Mouse (Mus musculus): ENCODE results near the gene Hoxb13. TPM values are rescaled to one million over a fixed set of nuclear protein-coding genes. Genes with fewer than 3 reads are reported as not detected.

Hoxb13 gene
- polyA plus RNA-seq, 1 experiment from 2014 or later = not detected

DNA sequence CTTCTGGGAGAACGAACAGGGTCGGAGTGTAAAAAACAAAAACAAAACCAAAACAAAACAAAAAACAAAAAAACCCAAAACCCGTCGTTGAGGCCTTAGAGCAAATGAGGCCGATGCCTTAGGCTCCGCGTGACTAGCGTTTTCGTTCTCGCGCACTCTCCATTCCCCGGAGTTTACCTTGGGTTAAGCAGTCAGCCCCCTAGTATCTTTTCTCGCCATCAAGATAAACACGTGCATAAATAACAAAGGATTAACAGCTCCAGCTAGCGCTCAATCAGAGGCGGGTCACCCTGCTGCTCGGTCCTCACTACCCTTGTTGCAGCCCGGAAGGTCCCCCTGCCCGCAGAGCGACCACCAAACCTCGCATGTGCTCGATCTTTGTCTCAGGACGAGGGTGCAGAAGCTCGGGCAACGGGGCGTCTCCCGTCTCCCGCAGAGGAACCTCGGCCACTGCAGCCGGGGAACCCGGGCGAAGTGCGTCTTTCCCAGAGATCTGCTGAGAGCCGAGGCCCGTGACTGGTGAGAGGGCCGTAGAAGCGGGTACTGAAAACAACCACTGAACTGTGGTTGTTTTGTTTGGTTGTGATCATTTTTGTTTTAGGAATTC lies 9.2 kb downstream of the Hoxb13 start:
- Histone ChIP-seq H3K9ac (ENCODE audit: low read depth, low read length) (no peak overlapping the region), H3K4me1 (replicated peaks; ENCODE audit: insufficient read depth, low read length) (no peaks in the 10 kb centered on the region), H3K4me2 (ENCODE audit: low read length) (peak overlapping the region; percentile 23; the same call in 1 of the 2 replicates), H3K9me3 (replicated peaks; ENCODE audit: low read length) (no peaks in the 10 kb centered on the region), H3K27ac (no peak overlapping the region), H3K36me3 (ENCODE audit: insufficient read depth, low read length) (no peaks in the 10 kb centered on the region), H3K4me3 (replicated peaks; ENCODE audit: low read depth, low read length) (peak overlapping the region; percentile 4; the same call in 1 of the 2 replicates), H3K27me3 (ENCODE audit: insufficient read depth, low read length) (peaks cover 82% of the 10 kb centered on the region)
- ATAC-seq (replicated peaks; ENCODE audit: low FRiP score, low read depth) = no peak
- TF ChIP-seq CTCF (IDR thresholded peaks at IDR 0.05; ENCODE audit: low read depth) = no peak
- WGBS = 2% methylated on average over 37 of the region's 37 CpGs
- no peak for DNase-seq (ENCODE audit: low spot score)

- Histone ChIP-seq H3K9me3 (replicated peaks; ENCODE audit: low read length) (no peaks in the 10 kb centered on the region), H3K36me3 (ENCODE audit: insufficient read depth, low read length) (no peaks in the 10 kb centered on the region), H3K4me3 (replicated peaks; ENCODE audit: low read depth, low read length) (no peak overlapping the region), H3K27me3 (ENCODE audit: insufficient read depth, low read length) (peaks cover 83% of the 10 kb centered on the region), H3K27ac (no peak overlapping the region), H3K9ac (ENCODE audit: low read depth, low read length) (no peak overlapping the region), H3K4me1 (replicated peaks; ENCODE audit: insufficient read depth, low read length) (no peaks in the 10 kb centered on the region), H3K4me2 (ENCODE audit: low read length) (peak overlapping the region; percentile 23; the same call in 1 of the 2 replicates)
- TF ChIP-seq CTCF (IDR thresholded peaks at IDR 0.05; ENCODE audit: low read depth) = no peak
- 2% methylated on average over 16 of the region's 16 CpGs for WGBS
- no peak for ATAC-seq (replicated peaks; ENCODE audit: low FRiP score, low read depth)
- no peak for DNase-seq (ENCODE audit: low spot score)
These were observed 9.7 kb downstream of the Hoxb13 start for GRCm38 (mm10) chr11:96203789-96204186.

GRCm38 (mm10) chr11:96204351-96204750 lies 10.2 kb downstream of the Hoxb13 start:
- H3K27me3 ChIP-seq (ENCODE audit: insufficient read depth, low read length) = peaks cover 81% of the 10 kb centered on the region
- H3K9me3 ChIP-seq (replicated peaks; ENCODE audit: low read length) = no peaks in the 10 kb centered on the region
- no peak for TF ChIP-seq CTCF (IDR thresholded peaks at IDR 0.05; ENCODE audit: low read depth)
- H3K4me1 ChIP-seq (replicated peaks; ENCODE audit: insufficient read depth, low read length) = no peaks in the 10 kb centered on the region
- H3K9ac ChIP-seq (ENCODE audit: low read depth, low read length) = no peak overlapping the region
- H3K36me3 ChIP-seq (ENCODE audit: insufficient read depth, low read length) = no peaks in the 10 kb centered on the region
- no peak overlapping the region for H3K27ac ChIP-seq
- ATAC-seq (replicated peaks; ENCODE audit: low FRiP score, low read depth) (no peak), DNase-seq (ENCODE audit: low spot score) (no peak)
- WGBS = 2% methylated on average over 11 of the region's 11 CpGs
- H3K4me2 ChIP-seq (ENCODE audit: low read length) = no peak overlapping the region
- H3K4me3 ChIP-seq (replicated peaks; ENCODE audit: low read depth, low read length) = no peak overlapping the region

DNA sequence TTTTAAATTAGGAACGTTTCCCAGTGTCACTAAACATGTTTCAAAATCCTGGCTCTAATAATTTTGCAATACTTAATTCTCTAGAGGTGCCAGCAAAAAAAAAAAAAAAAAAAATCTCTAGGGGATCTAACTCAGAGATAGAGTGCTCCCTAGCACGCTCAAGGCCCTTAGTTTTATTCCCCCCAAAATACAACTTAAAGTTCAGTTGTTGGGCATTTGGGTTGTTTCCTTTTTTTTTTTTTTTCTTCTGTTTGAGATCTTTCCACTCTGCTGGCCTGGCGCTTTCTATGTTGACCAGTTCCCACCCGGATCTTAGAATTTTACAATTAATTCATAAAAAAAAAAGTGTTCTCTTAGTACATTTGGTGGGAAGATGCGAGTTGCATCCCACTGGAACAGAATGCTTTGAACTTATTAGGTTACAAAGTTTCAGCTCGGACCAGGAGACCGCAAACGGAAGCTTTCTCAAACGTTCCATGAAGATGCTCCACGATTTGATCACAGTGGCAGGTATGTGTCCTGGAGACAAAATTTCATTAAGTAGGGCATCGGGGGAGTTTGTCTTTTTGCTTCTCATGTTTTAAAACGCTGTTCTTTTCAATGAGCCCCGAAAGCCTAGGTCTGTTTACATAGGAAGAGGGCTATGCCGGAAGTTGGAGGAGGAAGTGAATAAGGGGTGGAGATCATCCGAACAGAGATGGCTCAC lies 11.5 kb downstream of the Hoxb13 start:
- Histone ChIP-seq H3K4me1 (replicated peaks; ENCODE audit: insufficient read depth, low read length) (no peaks in the 10 kb centered on the region), H3K4me3 (replicated peaks; ENCODE audit: low read depth, low read length) (no peak overlapping the region), H3K9ac (ENCODE audit: low read depth, low read length) (no peak overlapping the region), H3K36me3 (ENCODE audit: insufficient read depth, low read length) (no peaks in the 10 kb centered on the region), H3K27ac (no peak overlapping the region), H3K4me2 (ENCODE audit: low read length) (no peak overlapping the region), H3K27me3 (ENCODE audit: insufficient read depth, low read length) (peaks cover 68% of the 10 kb centered on the region), H3K9me3 (replicated peaks; ENCODE audit: low read length) (no peaks in the 10 kb centered on the region)
- TF ChIP-seq CTCF (IDR thresholded peaks at IDR 0.05; ENCODE audit: low read depth) = no peak
- ATAC-seq (replicated peaks; ENCODE audit: low FRiP score, low read depth) = no peak
- WGBS = 2% methylated on average over 15 of the region's 15 CpGs
- no peak for DNase-seq (ENCODE audit: low spot score)

DNA sequence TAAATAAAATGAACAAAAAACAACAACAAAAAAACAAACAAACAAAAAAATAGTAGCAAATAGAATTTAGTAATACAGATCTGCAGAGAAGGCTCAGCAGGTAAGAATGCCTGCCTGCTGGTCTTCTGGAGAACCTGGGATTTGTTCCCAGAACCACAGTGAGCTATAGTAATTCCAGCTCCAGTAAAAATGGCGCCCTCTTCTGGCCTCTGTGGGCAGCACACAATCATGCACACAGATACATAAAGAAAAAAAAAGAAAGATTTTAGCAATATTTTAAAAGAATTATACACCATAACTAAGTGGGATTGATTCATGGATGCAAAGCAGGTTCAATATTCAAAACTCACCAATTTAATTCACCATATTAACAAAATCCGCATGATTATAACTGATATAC lies 29.7 kb downstream of the Hoxb13 start:
- TF ChIP-seq CTCF (IDR thresholded peaks at IDR 0.05; ENCODE audit: low read depth) = peak; percentile 50
- no peak for ATAC-seq (replicated peaks; ENCODE audit: low FRiP score, low read depth)

GRCm38 (mm10) chr11:96227676-96228075 lies 33.6 kb downstream of the Hoxb13 start:
- Histone ChIP-seq H3K27ac (no peak overlapping the region), H3K27me3 (ENCODE audit: insufficient read depth, low read length) (no peaks in the 10 kb centered on the region), H3K9ac (ENCODE audit: low read depth, low read length) (no peak overlapping the region), H3K4me2 (ENCODE audit: low read length) (no peak overlapping the region), H3K4me1 (replicated peaks; ENCODE audit: insufficient read depth, low read length) (no peaks in the 10 kb centered on the region), H3K36me3 (ENCODE audit: insufficient read depth, low read length) (no peaks in the 10 kb centered on the region), H3K4me3 (replicated peaks; ENCODE audit: low read depth, low read length) (no peak overlapping the region), H3K9me3 (replicated peaks; ENCODE audit: low read length) (no peaks in the 10 kb centered on the region)
- ATAC-seq (replicated peaks; ENCODE audit: low FRiP score, low read depth) = no peak
- no peak for TF ChIP-seq CTCF (IDR thresholded peaks at IDR 0.05; ENCODE audit: low read depth)
- no peak for DNase-seq (ENCODE audit: low spot score)
- 81% methylated on average over 9 of the region's 9 CpGs for WGBS

More for the DNA sequence above, 29.7 kb downstream of the Hoxb13 start:
- Histone ChIP-seq H3K9me3 (replicated peaks; ENCODE audit: low read length) (0 out of 2 replicates have a peak, but pooled peaks cover 7% of the 10 kb centered on the region), H3K27ac (no peak overlapping the region), H3K27me3 (ENCODE audit: insufficient read depth, low read length) (no peaks in the 10 kb centered on the region), H3K36me3 (ENCODE audit: insufficient read depth, low read length) (no peaks in the 10 kb centered on the region), H3K4me2 (ENCODE audit: low read length) (no peak overlapping the region), H3K9ac (ENCODE audit: low read depth, low read length) (no peak overlapping the region), H3K4me3 (replicated peaks; ENCODE audit: low read depth, low read length) (no peak overlapping the region), H3K4me1 (replicated peaks; ENCODE audit: insufficient read depth, low read length) (no peaks in the 10 kb centered on the region)
- 42% methylated on average over 2 of the region's 2 CpGs for WGBS
- DNase-seq (ENCODE audit: low spot score) = peak; percentile 14
